Mouse (Mus musculus): Measurements from ENCODE around the gene Pi4k2a. TPM values are rescaled to one million over a fixed set of nuclear protein-coding genes. Genes with fewer than 3 reads are reported as not detected.

Pi4k2a gene
- polyA plus RNA-seq (2014; fragmentation: Nextera tagmentation; extraction: Ambion mirVana): 28.2 and 29.9 TPM in 2 replicates

GRCm38 (mm10) chr19:42089748-42090595 lies at the start of gene Pi4k2a:
Pi4k2a (plus strand) TSS chr19:42090470.
- no peaks in the 10 kb centered on the region for H3K27me3 ChIP-seq (replicated peaks; ENCODE audit: control insufficient read depth, insufficient read depth, low read length)
- H3K4me3 ChIP-seq (ENCODE audit: low read depth, low read length): peak within 1 kb of the TSS; percentile 99
- H3K27ac ChIP-seq (replicated peaks; ENCODE audit: low read depth, low read length): peak within 1 kb of the TSS; percentile 91
- peaks cover 6% of the 10 kb centered on the region; the same call in 1 of the 2 replicates for H3K36me3 ChIP-seq (ENCODE audit: control insufficient read depth, insufficient read depth, low read length)
- ATAC-seq (ENCODE audit: low read depth) (peak; percentile 98), DNase-seq (ENCODE audit: low spot score) (peak; percentile 100)
- peak within 1 kb of the TSS; percentile 75 for H3K4me2 ChIP-seq (ENCODE audit: low read depth, low read length)
- peak within 1 kb of the TSS; percentile 93 for H3K9ac ChIP-seq (ENCODE audit: low read depth, low read length)
- under 1% methylated on average over 28 of the region's 55 CpGs for WGBS
- no peaks in the 10 kb centered on the region for H3K9me3 ChIP-seq (ENCODE audit: control insufficient read depth, low read length)
- peaks cover 19% of the 10 kb centered on the region for H3K4me1 ChIP-seq (ENCODE audit: control insufficient read depth, insufficient read depth, low read length)

GRCm38 (mm10) chr19:42043988-42044387 lies 46.3 kb upstream of the Pi4k2a start:
- 91% methylated on average over 6 of the region's 6 CpGs for WGBS
- Histone ChIP-seq H3K27me3 (replicated peaks; ENCODE audit: control insufficient read depth, insufficient read depth, low read length) (0 out of 2 replicates have a peak, but pooled peaks cover 7% of the 10 kb centered on the region), H3K4me2 (ENCODE audit: low read depth, low read length) (no peak overlapping the region), H3K36me3 (ENCODE audit: control insufficient read depth, insufficient read depth, low read length) (no peaks in the 10 kb centered on the region), H3K9me3 (ENCODE audit: control insufficient read depth, low read length) (no peaks in the 10 kb centered on the region), H3K4me1 (ENCODE audit: control insufficient read depth, insufficient read depth, low read length) (peaks cover 9% of the 10 kb centered on the region), H3K9ac (ENCODE audit: low read depth, low read length) (no peak overlapping the region), H3K4me3 (ENCODE audit: low read depth, low read length) (no peak overlapping the region), H3K27ac (replicated peaks; ENCODE audit: low read depth, low read length) (no peak overlapping the region)
- ATAC-seq (ENCODE audit: low read depth): no peak
- no peak for DNase-seq (ENCODE audit: low spot score)

GRCm38 (mm10) chr19:42045269-42046102 lies 44.8 kb upstream of the Pi4k2a start, which contains the start of gene Hoga1:
Hoga1 (plus strand) TSS chr19:42045610.
- H3K9me3 ChIP-seq (ENCODE audit: control insufficient read depth, low read length): no peaks in the 10 kb centered on the region
- peak within 1 kb of the TSS; percentile 62 for H3K4me2 ChIP-seq (ENCODE audit: low read depth, low read length)
- peaks cover 9% of the 10 kb centered on the region for H3K4me1 ChIP-seq (ENCODE audit: control insufficient read depth, insufficient read depth, low read length)
- DNase-seq (ENCODE audit: low spot score) (peak; percentile 91), ATAC-seq (ENCODE audit: low read depth) (peak; percentile 96)
- H3K27me3 ChIP-seq (replicated peaks; ENCODE audit: control insufficient read depth, insufficient read depth, low read length): no peaks in the 10 kb centered on the region
- peak within 1 kb of the TSS; percentile 46 for H3K9ac ChIP-seq (ENCODE audit: low read depth, low read length)
- no peaks in the 10 kb centered on the region for H3K36me3 ChIP-seq (ENCODE audit: control insufficient read depth, insufficient read depth, low read length)
- peak within 1 kb of the TSS; percentile 36 for H3K4me3 ChIP-seq (ENCODE audit: low read depth, low read length)
- no peak within 1 kb of the TSS for H3K27ac ChIP-seq (replicated peaks; ENCODE audit: low read depth, low read length)
- WGBS: 21% methylated on average over 23 of the region's 23 CpGs

- no peak overlapping the region for H3K4me3 ChIP-seq (ENCODE audit: low read depth, low read length)
- no peak overlapping the region for H3K9ac ChIP-seq (ENCODE audit: low read depth, low read length)
- WGBS: 81% methylated on average over 1 of the region's 1 CpGs
- H3K9me3 ChIP-seq (ENCODE audit: control insufficient read depth, low read length): no peaks in the 10 kb centered on the region
- no peaks in the 10 kb centered on the region for H3K27me3 ChIP-seq (replicated peaks; ENCODE audit: control insufficient read depth, insufficient read depth, low read length)
- no peak overlapping the region for H3K4me2 ChIP-seq (ENCODE audit: low read depth, low read length)
- DNase-seq (ENCODE audit: low spot score) (no peak), ATAC-seq (ENCODE audit: low read depth) (no peak)
- H3K27ac ChIP-seq (replicated peaks; ENCODE audit: low read depth, low read length): no peak overlapping the region
- H3K36me3 ChIP-seq (ENCODE audit: control insufficient read depth, insufficient read depth, low read length): no peaks in the 10 kb centered on the region
- H3K4me1 ChIP-seq (ENCODE audit: control insufficient read depth, insufficient read depth, low read length): peaks cover 9% of the 10 kb centered on the region
Observed at GRCm38 (mm10) chr19:42050251-42050650, 40.0 kb upstream of the Pi4k2a start.

GRCm38 (mm10) chr19:42051351-42051750 lies 38.9 kb upstream of the Pi4k2a start:
- no peak overlapping the region for H3K4me3 ChIP-seq (ENCODE audit: low read depth, low read length)
- no peaks in the 10 kb centered on the region for H3K4me1 ChIP-seq (ENCODE audit: control insufficient read depth, insufficient read depth, low read length)
- no peaks in the 10 kb centered on the region for H3K27me3 ChIP-seq (replicated peaks; ENCODE audit: control insufficient read depth, insufficient read depth, low read length)
- DNase-seq (ENCODE audit: low spot score): no peak
- no peak overlapping the region for H3K27ac ChIP-seq (replicated peaks; ENCODE audit: low read depth, low read length)
- no peaks in the 10 kb centered on the region for H3K36me3 ChIP-seq (ENCODE audit: control insufficient read depth, insufficient read depth, low read length)
- H3K4me2 ChIP-seq (ENCODE audit: low read depth, low read length): no peak overlapping the region
- 83% methylated on average over 3 of the region's 3 CpGs for WGBS
- H3K9ac ChIP-seq (ENCODE audit: low read depth, low read length): no peak overlapping the region
- no peaks in the 10 kb centered on the region for H3K9me3 ChIP-seq (ENCODE audit: control insufficient read depth, low read length)
- ATAC-seq (ENCODE audit: low read depth): no peak

- H3K27me3 ChIP-seq (replicated peaks; ENCODE audit: control insufficient read depth, insufficient read depth, low read length): no peaks in the 10 kb centered on the region
- DNase-seq (ENCODE audit: low spot score): no peak
- no peaks in the 10 kb centered on the region for H3K36me3 ChIP-seq (ENCODE audit: control insufficient read depth, insufficient read depth, low read length)
- H3K4me2 ChIP-seq (ENCODE audit: low read depth, low read length): no peak within 1 kb of the TSS
- H3K27ac ChIP-seq (replicated peaks; ENCODE audit: low read depth, low read length): no peak within 1 kb of the TSS
- no peaks in the 10 kb centered on the region for H3K4me1 ChIP-seq (ENCODE audit: control insufficient read depth, insufficient read depth, low read length)
- H3K9ac ChIP-seq (ENCODE audit: low read depth, low read length): no peak within 1 kb of the TSS
- 71% methylated on average over 4 of the region's 4 CpGs for WGBS
- no peaks in the 10 kb centered on the region for H3K9me3 ChIP-seq (ENCODE audit: control insufficient read depth, low read length)
- no peak within 1 kb of the TSS for H3K4me3 ChIP-seq (ENCODE audit: low read depth, low read length)
- no peak for ATAC-seq (ENCODE audit: low read depth)
Observed at GRCm38 (mm10) chr19:42051948-42052347, 38.3 kb upstream of the Pi4k2a start, which contains the start of gene 4933411K16Rik. 4933411K16Rik (plus strand) TSS chr19:42052248.

GRCm38 (mm10) chr19:42054255-42054654 lies 36.0 kb upstream of the Pi4k2a start:
- no peak overlapping the region for H3K27ac ChIP-seq (replicated peaks; ENCODE audit: low read depth, low read length)
- no peaks in the 10 kb centered on the region for H3K27me3 ChIP-seq (replicated peaks; ENCODE audit: control insufficient read depth, insufficient read depth, low read length)
- no peak overlapping the region for H3K9ac ChIP-seq (ENCODE audit: low read depth, low read length)
- no peak overlapping the region for H3K4me3 ChIP-seq (ENCODE audit: low read depth, low read length)
- 80% methylated on average over 6 of the region's 6 CpGs for WGBS
- DNase-seq (ENCODE audit: low spot score) (no peak), ATAC-seq (ENCODE audit: low read depth) (no peak)
- H3K4me2 ChIP-seq (ENCODE audit: low read depth, low read length): no peak overlapping the region
- H3K9me3 ChIP-seq (ENCODE audit: control insufficient read depth, low read length): no peaks in the 10 kb centered on the region
- H3K4me1 ChIP-seq (ENCODE audit: control insufficient read depth, insufficient read depth, low read length): no peaks in the 10 kb centered on the region
- H3K36me3 ChIP-seq (ENCODE audit: control insufficient read depth, insufficient read depth, low read length): no peaks in the 10 kb centered on the region

DNA sequence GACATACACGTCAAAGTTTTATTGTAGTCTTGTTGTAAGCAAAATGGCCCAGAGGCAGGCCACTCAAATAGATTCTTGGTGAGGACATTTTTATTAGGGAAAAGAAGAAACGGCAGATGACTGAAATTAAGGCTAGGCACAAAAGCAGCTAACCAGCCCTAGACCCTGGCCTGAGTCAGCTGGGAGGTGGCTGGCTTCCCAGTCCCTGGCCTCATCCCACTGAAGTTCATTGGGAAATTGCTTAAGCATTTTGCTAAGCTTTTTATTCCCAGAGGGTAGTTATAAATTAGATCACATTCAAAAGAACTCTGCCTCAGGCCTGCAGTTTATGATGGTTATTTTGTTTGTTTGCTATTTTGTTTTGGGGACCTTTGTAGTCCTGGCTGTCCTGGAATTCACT lies 34.4 kb upstream of the Pi4k2a start:
- H3K4me3 ChIP-seq (ENCODE audit: low read depth, low read length): no peak overlapping the region
- H3K36me3 ChIP-seq (ENCODE audit: control insufficient read depth, insufficient read depth, low read length): no peaks in the 10 kb centered on the region
- no peaks in the 10 kb centered on the region for H3K27me3 ChIP-seq (replicated peaks; ENCODE audit: control insufficient read depth, insufficient read depth, low read length)
- WGBS: 69% methylated on average over 2 of the region's 2 CpGs
- no peaks in the 10 kb centered on the region for H3K9me3 ChIP-seq (ENCODE audit: control insufficient read depth, low read length)
- DNase-seq (ENCODE audit: low spot score) (no peak), ATAC-seq (ENCODE audit: low read depth) (no peak)
- H3K27ac ChIP-seq (replicated peaks; ENCODE audit: low read depth, low read length): no peak overlapping the region
- H3K4me1 ChIP-seq (ENCODE audit: control insufficient read depth, insufficient read depth, low read length): no peaks in the 10 kb centered on the region
- H3K4me2 ChIP-seq (ENCODE audit: low read depth, low read length): no peak overlapping the region
- H3K9ac ChIP-seq (ENCODE audit: low read depth, low read length): no peak overlapping the region
